Mouse (Mus musculus) B cell, adult 62 days (primary cell): ENCODE measurements around the gene Dnah14. TPM values are rescaled to one million over a fixed set of nuclear protein-coding genes. Genes with fewer than 3 reads are reported as not detected.

Experiments used
- total RNA-seq: library from RNA; stranded (reverse); gene quantifications from 4 replicates; pipeline ENCODE4 v1.2.4, GENCODE M21; 2023

Gene Dnah14
- not detected in 4 replicates for total RNA-seq

DNA sequence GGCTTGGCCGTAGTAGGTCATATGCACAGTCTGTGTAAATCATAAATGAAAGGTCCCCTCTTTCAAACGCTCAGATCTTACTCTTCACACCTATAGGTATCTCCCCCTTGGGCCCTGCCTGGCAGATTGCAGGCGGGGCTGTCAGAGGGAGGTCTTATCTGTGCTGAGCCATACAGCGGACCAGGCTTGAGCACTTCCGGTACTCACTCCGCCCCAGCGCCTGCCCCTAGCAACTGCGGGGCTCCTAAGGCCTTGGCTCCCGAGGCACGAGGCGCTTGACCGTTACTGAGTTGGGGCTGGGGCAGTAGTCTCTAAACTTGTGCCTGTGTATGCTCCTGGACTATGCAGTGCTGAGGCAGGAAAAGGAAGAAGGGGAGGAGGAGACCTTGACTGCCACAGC is at the start of gene Dnah14:
Gene Dnah14, plus strand, starts transcription at position 238 of the 400 bp plus-strand sequence.

DNA sequence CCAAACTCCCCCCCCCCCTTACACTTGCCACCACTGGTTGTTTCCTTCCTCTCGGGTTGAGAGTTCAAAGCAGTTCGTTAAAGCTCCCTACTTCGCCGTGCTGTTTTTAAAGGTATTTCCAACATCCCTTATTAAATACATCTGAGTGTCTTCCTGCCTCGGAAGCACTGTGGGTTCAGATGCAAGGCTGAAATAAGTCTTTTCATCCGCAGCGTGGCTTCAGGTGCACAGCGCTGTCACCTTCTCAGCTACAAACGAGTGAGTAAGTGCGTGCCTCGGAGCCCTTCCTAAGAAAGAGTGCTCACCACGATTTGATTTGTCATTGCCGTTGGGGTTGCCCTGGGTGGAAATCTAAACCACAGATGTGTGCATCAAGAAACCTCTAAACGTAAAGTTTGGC is 266.4 kb downstream of the Dnah14 start, which contains the start of gene Lbr:
Gene Lbr, minus strand, starts transcription at position 266 of the 400 bp plus-strand sequence.

Other genes starting within 250 kb of the Dnah14 start
- not detected in 4 replicates for gene Cnih3, start 223.9 kb upstream of the Dnah14 start, total RNA-seq
- not detected in 4 replicates for gene Ccdc121, start 65.1 kb upstream of the Dnah14 start, total RNA-seq